Mouse (Mus musculus): ENCODE measurements at regions not wholly inside any gene's neighbourhood (a gene's known extent, or its start where the extent isn't known, plus 50 kb on each side); places are given as distances from the start of the nearest gene placed in this dataset.

GRCm38 (mm10) chr11:48605223-48605824 is 194.8 kb upstream of the Rack1 start:
- peak; percentile 68 for DNase-seq

- no peak for DNase-seq
Measured at GRCm38 (mm10) chr11:48601096-48601495, 199.0 kb upstream of the Rack1 start.

GRCm38 (mm10) chr11:48599573-48600127 is 200.5 kb upstream of the Rack1 start:
- no peak for DNase-seq

- DNase-seq, result no peak
Measured at GRCm38 (mm10) chr11:48599033-48599432, 201.1 kb upstream of the Rack1 start.

GRCm38 (mm10) chr11:48594429-48594828 is 205.7 kb upstream of the Rack1 start:
- no peak for DNase-seq

- peak; percentile 79 for DNase-seq
Measured at GRCm38 (mm10) chr11:48588833-48589649, 211.1 kb upstream of the Rack1 start.

- peak; percentile 10 for DNase-seq
Measured at GRCm38 (mm10) chr11:48568769-48569168, 231.4 kb upstream of the Rack1 start.

GRCm38 (mm10) chr11:48567583-48568562 is 232.3 kb upstream of the Rack1 start:
- peak; percentile 34 for DNase-seq

GRCm38 (mm10) chr11:48558053-48558452 is 242.1 kb upstream of the Rack1 start:
- no peak for DNase-seq

GRCm38 (mm10) chr11:48552006-48552405 is 248.1 kb upstream of the Rack1 start:
- DNase-seq, result no peak

- DNase-seq, result no peak
Measured at GRCm38 (mm10) chr11:48551201-48551600, 248.9 kb upstream of the Rack1 start.

GRCm38 (mm10) chr11:48526316-48526715 is 273.8 kb upstream of the Rack1 start:
- DNase-seq, result no peak

GRCm38 (mm10) chr11:48525517-48525916 is 274.6 kb upstream of the Rack1 start:
- DNase-seq, result no peak

GRCm38 (mm10) chr11:48506886-48507285 is 293.2 kb upstream of the Rack1 start:
- no peak for DNase-seq

- DNase-seq, result no peak
Measured at GRCm38 (mm10) chr11:48502011-48502806, 297.9 kb upstream of the Rack1 start.

GRCm38 (mm10) chr11:48499057-48499456 is 301.1 kb upstream of the Rack1 start:
- DNase-seq, result no peak

- DNase-seq, result no peak
Measured at GRCm38 (mm10) chr11:48488308-48488707, 311.8 kb upstream of the Rack1 start.

- DNase-seq, result no peak
Measured at GRCm38 (mm10) chr11:48464036-48464435, 336.1 kb upstream of the Rack1 start.

GRCm38 (mm10) chr11:48449883-48450282 is 350.2 kb upstream of the Rack1 start:
- DNase-seq, result no peak

- no peak for DNase-seq
Measured at GRCm38 (mm10) chr11:48442534-48443254, 357.4 kb upstream of the Rack1 start.

GRCm38 (mm10) chr11:48436712-48437111 is 363.4 kb upstream of the Rack1 start:
- no peak for DNase-seq
